Mouse (Mus musculus): ENCODE measurements around the gene Gm42421. TPM values are rescaled to one million over a fixed set of nuclear protein-coding genes. Genes with fewer than 3 reads are reported as not detected.

The Gm42421 gene
- polyA plus RNA-seq, 1 experiment: not detected

DNA sequence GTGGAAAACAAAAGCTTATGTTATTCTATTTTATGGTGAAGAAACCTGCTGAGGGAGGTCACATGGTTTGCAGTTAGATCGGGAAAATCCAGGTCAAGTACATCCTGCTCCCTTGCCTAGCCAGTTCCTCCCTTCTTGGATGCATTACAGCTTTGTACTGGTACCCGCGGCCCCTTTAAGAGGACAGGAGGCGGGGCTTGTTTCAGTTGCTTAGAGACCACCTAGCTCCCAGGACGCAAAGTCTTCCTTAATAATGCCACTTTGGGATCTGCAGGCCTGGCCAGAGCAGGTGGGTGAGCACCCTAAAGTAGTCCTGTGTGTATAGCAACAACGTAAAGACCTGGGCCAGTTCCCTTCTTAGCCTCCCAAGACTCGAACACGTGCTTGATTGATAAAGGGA is 4.9 kb downstream of the Gm42421 start, which contains the start of gene Rsph10b:
TSS of gene Rsph10b (plus strand) at position 205 of the 400 bp plus-strand sequence.
- WGBS: 32% methylated on average over 8 of the region's 8 CpGs
- DNase-seq (ENCODE audit: low read depth, low spot score): no peak

DNA sequence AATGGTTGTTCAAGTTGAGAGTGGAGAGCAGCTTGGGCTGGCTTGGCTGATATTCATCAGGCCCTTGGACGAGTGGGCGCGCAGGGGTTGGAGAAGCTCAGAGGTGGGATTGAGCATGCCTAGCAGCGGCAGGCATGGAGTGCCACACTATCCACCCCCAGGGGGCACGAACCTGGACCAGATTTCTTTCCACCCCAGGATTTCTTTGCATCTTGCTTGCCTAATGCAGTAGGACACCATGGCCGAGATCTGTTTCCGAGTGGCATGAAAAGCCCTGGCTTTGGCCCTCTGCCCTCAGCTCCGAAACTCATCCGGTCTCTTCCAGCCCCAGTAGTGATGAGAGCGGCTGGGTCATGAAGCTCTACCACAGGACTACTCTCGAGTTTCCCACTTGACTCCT is 5.4 kb downstream of the Gm42421 start:
- no peak for DNase-seq (ENCODE audit: low read depth, low spot score)
- 92% methylated on average over 11 of the region's 11 CpGs for WGBS

DNA sequence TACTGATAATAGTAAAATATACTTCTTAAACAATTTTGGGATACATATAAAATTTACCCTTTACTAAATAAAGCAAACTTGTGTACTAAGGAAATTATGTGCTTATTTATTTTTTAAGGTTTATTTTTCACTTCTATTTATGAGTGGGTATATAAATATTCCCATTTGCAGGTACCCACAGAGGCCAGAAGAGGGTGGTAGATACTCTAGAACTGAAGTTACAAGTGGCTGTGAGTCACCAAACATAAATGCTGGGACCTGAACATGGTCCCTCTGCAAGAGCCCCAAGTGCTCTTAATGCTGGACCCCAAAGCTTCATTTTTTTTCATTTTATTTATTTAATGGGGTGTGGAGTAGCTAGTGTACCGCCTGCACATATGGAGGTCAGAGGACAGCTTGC is 5.9 kb downstream of the Gm42421 start:
- 68% methylated on average over 1 of the region's 1 CpGs for WGBS
- no peak for DNase-seq (ENCODE audit: low read depth, low spot score)

DNA sequence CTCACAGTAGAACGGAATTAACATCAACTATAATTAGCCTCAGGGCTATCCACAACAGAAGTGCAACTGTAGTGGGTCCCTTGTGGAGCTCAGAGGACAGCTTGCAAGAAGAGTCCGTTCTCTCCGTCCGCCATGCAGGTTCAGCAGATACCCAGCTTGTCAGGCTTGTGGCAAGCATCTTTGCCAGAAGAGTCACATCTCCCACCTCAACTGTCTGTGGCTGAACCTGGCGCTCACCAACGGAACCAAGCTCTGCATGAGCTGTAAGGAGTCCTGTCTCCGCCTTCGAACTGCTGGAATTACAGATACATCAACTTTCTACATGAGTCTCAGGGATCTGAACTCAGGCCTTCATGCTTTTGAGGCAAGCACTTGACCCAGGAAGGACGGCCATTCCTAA is 8.2 kb downstream of the Gm42421 start:
- 87% methylated on average over 9 of the region's 9 CpGs for WGBS
- DNase-seq (ENCODE audit: low read depth, low spot score): no peak

DNA sequence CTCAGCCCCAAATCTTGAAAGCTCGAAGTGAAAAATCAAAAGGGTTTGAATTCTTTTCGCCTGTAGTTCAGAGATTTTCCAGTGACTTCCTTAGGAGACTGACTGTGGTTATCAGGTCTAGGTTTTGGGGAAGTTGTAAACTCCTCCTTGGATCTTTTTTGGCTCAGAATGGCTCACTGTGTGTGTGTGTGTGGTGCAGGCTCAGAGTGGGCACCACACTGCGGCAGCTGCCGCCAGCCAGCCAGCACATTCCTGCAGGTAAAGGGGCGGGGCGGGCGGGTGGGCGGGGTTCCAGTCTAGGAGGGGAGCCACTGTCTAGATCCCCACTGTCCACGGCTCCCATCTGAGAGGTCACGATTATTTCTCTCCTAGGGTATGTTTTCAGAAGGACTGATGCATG is 13.6 kb downstream of the Gm42421 start:
- WGBS: 15% methylated on average over 10 of the region's 10 CpGs
- no peak for DNase-seq (ENCODE audit: low read depth, low spot score)

DNA sequence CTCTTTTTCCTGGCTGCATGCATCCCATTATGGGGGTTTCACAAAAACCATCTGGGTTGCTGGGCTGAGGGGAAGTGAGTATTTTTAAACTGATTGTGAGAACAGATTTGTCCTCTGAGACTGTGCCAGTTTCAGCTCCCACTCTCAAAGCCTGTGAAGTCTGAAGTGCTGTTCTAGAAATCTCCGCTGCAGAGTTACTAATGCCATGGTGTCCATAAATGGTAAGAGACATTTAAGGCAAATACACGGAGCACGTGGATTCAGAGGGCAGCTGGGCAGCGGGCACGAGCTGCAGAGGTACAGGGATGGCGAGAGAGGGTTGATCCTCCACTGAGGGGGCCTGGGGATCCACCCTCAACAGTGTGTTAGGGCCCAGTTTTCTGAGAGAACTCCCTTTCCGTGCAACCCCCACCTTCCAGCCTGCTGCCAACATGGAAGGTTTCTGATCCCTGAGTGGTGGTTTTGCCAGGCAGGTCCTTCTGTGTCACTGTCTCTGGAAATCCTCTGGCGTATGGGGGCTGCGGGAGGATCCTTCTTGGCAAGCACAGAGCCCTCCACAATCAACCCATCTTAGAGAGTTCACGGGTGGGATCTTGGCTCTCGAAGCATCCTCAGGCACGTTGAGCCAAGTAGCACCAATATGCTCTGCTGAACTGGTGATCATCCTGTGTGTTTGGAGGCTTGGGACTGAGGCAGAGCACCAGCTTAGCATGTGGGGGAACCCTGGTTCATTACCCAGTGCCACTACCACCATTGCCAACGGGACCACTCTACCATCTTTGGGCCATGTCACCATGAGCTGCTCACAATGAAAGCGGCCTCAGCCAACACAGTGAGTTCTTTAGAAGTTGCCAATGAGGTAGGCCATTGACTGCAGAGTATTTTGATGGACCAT is 15.5 kb downstream of the Gm42421 start:
- 86% methylated on average over 14 of the region's 14 CpGs for WGBS
- no peak for DNase-seq (ENCODE audit: low read depth, low spot score)

DNA sequence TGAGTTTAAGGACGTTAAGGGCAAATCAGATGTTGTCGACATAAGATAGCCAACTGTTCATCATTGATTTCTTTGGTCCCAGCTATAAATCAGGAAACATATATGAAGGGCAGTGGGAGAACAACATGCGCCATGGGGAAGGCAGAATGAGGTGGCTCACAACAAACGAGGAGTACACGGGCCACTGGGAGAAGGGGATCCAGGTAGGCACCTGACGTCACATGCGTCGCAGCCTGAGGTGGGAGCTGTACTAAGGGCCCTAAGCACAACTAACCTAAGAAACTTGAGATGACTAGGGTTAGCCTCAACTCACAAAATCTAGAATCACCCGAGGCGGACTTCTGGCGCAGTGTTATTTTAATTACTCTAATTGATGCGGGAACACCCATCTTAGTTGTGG is 20.4 kb downstream of the Gm42421 start:
- DNase-seq (ENCODE audit: low read depth, low spot score): no peak
- WGBS: 88% methylated on average over 12 of the region's 12 CpGs

DNA sequence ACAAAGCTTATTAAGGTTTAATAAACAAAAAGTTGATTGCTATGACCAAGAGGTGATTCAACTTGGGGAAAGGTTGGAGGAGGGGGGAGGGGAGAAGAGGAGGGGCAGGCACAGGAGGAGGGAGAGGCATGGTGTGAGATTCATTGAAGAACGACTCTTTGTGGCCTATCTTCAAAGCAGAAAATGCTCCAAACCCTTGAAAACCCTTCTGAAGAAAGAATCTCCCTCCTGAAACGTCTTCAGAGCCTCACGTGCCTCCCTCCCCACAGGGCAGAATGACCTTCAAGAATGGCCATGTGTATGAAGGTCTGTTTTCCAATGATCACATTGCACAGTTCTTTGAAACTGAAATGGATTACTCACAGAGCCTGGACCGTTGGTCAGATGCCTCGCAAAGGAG is 22.0 kb downstream of the Gm42421 start:
- DNase-seq (ENCODE audit: low read depth, low spot score): no peak
- whole genome bisulfite sequencing: 45% methylated on average over 5 of the region's 5 CpGs

DNA sequence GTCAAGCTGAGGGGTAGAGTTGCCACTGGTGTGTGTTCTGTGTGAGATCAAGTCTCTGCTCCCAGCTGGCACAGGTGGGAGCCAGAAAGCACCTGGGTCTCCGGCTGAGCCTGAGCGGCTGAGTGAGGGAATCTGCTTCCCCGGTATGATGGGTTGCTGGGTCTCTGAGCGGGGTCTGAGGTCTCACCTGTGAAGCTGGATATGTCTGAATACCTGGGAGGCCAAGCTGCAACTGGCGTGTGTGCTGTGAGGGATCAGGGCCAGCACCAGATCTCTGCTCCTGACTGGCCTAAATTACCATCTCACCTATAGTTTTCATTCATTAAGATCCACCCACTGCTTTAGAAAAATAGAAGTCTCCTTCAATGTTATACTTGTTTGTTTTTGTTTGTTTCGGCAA is 29.1 kb downstream of the Gm42421 start:
- WGBS: 95% methylated on average over 6 of the region's 6 CpGs
- DNase-seq (ENCODE audit: low read depth, low spot score): no peak

DNA sequence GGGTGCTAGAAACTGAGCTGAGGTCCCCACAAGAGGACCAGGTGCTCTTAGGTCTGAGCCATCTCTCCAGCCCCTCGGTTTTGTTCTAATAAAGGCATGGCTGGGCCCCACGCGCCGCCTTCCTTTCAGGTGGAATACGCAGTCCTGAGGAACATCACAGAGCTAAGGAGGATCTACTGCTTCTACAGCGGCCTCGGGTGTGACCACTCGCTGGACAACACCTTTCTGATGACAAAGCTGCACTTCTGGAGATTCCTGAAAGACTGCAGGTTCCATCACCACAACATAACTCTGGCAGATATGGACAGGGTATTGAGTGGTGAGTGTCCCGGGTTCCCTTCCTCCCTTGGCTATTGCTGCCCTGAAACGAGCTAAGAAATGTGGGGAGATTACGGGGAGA is 31.6 kb downstream of the Gm42421 start:
- DNase-seq (ENCODE audit: low read depth, low spot score): no peak
- 91% methylated on average over 11 of the region's 11 CpGs for WGBS

DNA sequence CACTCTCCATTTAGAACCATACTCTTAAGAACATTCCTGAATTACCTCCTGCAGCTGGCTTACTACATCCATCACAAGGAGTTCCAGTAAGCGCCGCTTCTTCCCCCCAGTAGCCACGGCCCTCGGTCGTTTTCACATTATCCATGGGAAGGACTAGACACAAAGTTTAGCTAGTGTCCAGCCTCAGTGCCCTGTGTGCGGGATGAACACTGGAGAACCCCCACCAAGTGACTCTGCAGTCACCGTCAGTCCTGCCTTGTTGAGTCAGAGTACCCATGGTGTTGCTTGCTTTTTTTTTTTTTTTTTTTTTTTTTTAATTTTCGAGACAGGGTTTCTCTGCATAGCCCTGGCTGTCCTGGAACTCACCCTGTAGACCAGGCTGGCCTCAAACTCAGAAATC is 33.2 kb downstream of the Gm42421 start:
- 82% methylated on average over 8 of the region's 8 CpGs for WGBS

DNA sequence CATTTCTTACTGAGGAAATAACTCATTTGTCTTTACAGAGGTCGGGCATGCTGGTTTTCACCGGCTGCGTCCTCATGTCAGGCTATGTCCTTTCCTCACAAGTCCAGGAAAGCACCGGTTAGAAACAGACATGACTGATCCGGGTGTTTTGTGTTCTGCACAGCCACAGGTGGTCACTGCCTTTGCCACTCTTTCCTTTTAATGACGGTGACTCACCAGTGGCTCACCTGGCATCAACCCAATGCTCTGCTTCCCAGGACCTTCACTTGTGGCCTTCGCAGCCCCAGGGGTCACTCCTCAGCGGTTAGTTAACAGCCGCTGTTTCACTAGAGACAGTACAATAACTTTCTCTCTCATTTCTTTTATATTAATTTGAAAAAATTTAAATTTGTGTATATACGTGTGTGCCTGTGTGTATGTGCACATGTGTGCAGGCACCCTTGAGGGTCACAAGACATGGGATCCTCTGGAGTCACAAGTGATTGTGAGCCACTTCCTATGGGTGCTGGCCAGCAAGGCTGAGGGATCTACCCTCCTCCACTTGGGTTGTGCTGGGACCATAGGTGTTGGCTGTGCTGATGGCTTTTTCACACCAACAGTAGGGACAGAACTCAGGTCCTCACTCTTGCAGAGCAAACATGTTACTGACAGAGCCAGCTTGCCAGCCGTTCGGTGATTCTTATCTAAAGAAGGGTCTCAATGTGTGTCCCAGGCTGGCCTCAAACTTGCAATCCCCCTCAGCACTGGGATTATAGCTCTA is 37.8 kb downstream of the Gm42421 start:
- no peak for DNase-seq (ENCODE audit: low read depth, low spot score)
- 72% methylated on average over 12 of the region's 12 CpGs for WGBS

More for the DNA sequence above, 33.2 kb downstream of the Gm42421 start:
- DNase-seq (ENCODE audit: low read depth, low spot score): no peak

DNA sequence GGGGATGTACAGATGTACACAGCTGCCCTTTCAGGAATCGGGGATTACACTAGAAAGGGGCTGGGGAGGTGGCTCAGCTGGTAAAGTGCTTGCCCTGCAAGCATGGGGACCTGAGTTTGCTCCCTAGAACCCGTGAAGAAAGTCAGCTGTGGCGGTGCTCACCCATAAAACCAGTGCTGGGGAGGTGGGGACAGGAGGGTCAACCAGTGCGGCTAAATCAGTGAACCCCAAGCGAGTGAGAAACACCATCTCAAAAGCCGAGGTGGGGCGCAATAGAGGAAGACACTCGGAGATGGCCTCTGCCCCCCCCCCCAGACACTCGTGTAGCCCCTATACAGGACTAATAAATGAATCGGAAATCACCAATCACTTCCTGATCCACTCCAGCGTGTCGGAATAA is 38.7 kb downstream of the Gm42421 start:
- no peak for DNase-seq (ENCODE audit: low read depth, low spot score)
- WGBS: 89% methylated on average over 12 of the region's 12 CpGs

DNA sequence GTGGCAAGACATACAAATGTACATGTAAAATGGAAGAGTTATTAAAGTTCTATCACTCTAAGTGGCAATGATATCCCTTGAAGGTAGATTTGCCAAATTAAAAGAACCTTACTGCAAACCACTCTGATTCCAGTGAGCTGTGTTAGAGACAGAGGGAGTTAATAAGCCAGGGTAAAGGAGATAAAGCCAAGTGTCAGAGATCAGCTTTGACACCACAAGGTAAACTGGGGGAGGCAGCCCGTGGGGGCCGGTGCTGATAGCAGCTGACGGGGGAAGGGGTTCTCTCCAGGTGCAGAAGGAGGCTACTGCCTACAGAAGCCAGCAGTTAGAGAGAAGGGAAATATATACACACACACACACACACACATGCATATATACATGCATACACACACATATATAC is 44.7 kb downstream of the Gm42421 start:
- DNase-seq (ENCODE audit: low read depth, low spot score): no peak
- 60% methylated on average over 3 of the region's 3 CpGs for WGBS

DNA sequence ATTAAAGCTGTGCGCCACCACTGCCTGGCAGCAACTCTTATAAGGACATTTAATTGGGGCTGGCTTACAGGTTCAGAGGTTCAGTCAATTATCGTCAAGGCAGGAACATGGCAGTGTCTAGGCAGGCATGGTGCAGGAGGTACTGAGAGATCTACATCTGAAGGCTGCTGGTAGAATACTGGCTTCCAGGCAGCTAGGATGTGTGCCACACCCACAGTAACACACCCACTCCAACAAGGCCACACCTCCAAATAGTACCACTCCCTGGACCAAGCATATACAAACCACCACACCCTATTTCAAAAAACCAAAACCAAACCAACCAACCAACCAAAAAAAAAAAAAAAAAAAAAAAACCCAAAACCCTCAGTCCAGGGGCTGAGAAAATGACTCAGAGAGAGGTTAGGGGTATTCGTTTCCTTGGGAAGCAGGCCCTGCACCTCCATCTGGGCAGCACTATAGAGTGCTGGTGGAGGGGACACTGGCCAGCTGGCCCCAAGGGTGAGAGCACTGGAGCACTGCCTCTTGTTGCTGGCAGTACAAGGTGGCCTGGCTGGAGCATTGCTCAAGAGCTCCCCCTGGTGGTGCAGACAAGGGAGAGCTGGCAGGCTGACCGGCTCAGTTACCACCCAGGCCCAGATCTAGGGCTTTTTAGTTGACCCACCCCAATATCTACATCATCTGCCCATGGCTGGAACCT is 47.1 kb downstream of the Gm42421 start:
- 48% methylated on average over 4 of the region's 4 CpGs for WGBS
- DNase-seq (ENCODE audit: low read depth, low spot score): no peak

DNA sequence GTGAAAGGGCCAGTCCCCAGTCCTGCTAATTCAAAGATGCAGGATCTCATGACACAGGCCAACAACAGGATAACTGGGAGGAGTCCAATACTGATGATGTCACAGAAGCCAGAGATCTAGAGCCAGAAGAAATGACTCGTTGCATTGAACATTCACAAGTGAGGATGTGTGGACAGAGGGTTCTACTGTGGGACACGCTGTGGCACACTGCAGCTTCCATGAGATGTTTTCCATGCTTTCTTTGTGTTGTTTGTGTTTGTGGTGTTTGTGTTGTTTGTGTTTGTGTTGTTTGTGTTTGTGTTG is 47.6 kb downstream of the Gm42421 start:
- 25% methylated on average over 2 of the region's 2 CpGs for WGBS
- DNase-seq (ENCODE audit: low read depth, low spot score): no peak

DNA sequence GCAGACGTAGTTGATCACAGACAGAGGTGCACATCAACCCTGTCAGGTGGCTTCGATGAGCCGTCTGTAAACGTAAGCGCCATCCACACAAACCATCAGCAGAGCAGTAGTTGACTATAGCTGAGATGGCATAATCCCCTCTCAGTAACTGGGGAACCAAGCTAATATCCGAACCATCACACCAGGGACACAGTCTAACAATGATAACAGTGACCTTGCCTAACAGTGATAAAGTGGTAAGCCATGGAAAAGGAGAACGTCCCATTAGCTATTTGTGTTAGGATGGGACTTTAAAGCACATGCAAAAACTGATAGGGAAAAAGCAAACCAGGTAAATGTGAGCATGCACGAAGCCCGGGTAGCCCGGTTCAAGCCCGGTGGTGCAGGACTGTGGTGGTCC is 48.3 kb downstream of the Gm42421 start:
- 86% methylated on average over 11 of the region's 11 CpGs for WGBS
- no peak for DNase-seq (ENCODE audit: low read depth, low spot score)

DNA sequence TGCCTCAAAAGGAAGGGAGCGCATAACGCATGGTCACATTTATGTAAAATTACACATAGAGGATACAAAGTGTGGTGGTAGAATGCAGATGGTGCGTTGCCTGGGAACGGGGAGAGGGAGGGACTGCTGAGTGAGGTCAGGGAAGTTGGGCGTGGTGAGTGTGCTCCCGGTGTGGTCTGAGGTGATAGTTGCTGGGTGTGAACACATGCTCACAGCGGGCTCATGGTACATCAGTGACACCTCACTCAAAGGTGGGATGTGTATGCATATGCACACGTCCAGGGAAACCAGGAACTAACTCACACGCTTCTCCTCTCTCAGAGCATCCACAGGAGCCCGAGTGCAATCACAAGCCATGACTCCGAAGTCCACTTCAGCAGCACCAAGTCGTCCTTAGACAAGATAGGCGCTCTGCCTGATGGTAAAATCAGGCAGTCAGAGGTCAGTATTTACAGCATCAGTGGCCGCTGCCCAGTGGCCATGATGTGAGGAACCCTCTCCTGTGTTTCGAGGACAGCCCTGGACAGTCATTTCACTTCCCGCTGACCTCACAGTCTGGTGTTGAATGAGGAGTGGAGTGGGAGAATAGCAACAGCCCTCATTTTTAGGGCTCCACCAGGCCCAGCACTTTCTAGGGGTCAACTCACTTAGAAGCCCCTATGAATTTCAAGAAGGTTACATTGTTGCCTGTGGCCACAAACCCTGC is 48.9 kb downstream of the Gm42421 start:
- whole genome bisulfite sequencing: 45% methylated on average over 16 of the region's 16 CpGs
- DNase-seq (ENCODE audit: low read depth, low spot score): no peak

DNA sequence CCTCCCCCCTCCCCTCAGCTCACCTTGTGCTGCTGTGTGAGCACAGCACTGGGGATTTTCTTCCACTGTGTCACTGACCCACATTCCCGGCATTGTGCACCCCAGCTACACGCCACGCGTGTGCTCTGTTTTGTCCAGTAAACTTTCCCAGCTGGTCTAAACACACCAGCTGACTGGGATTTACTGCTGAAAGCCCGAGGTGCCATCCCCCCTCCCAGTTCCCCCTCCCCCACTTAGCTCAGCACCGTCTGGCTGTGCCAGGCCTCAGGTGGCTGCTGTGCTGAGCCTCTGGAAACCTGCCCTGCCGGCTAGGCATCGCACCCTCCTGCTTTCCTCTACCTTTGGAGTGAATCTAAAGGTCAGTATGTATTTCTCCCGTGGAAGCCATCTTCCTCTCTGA is 52.9 kb downstream of the Gm42421 start:
- DNase-seq (ENCODE audit: low read depth, low spot score): no peak
- WGBS: 39% methylated on average over 9 of the region's 9 CpGs

DNA sequence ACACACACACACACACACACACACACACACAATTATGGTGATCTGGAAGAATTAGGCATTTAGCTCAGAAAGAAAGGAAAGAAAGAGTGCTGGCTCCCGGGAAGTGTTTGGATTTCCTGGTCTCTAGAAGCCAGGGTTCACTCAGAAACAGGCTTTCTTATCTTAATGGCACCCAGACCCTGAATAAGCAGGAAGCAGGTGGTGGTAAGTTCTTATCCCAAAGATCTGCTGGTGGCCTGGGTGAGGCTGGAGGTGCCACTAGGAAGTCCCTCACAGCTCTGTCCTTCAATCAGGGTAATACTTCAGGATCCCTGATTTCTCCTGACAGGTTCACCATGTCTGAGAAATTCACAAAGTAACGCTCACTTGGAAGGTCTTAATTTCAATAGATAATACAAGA is 54.4 kb downstream of the Gm42421 start:
- 43% methylated on average over 2 of the region's 2 CpGs for WGBS
- no peak for DNase-seq (ENCODE audit: low read depth, low spot score)

Data from large intestine, adult 2 months (tissue).